Mouse (Mus musculus) CH12.LX (cell line): Measurements from ENCODE around the gene Minos1. TPM values are rescaled to one million over a fixed set of nuclear protein-coding genes. Genes with fewer than 3 reads are reported as not detected.

Experiments
- DNase-seq: peaks from one replicate; pipeline ENCODE4 v3.0.0-alpha.2; 2013; ENCODE audit errors: extremely low read depth
- H3K27ac ChIP-seq: 2 replicates; pipeline ENCODE4 v1.5.1; 2012; ENCODE audit warnings: low read depth, mild to moderate bottlenecking, control low read depth, moderate library complexity; ENCODE audit not compliant: insufficient read depth
- H3K27me3 ChIP-seq: replicated peaks from 2 replicates; pipeline ENCODE3; 2012; ENCODE audit warnings: inconsistent platforms
- H3K36me3 ChIP-seq, 2 experiments: replicated peaks in 1 of 2; 2 replicates each; pipeline versions ENCODE3 to v1.6.1; 2012; ENCODE audit warnings: inconsistent platforms in 1 of 2, low read length in 1 of 2, mild to moderate bottlenecking in 1 of 2, mixed read lengths in 1 of 2, moderate library complexity in 1 of 2; ENCODE audit not compliant: control insufficient read depth in 1 of 2, insufficient read depth in 1 of 2
- H3K4me1 ChIP-seq, 2 experiments: 2 replicates each; pipeline ENCODE4 v1.6.1; 2012; ENCODE audit warnings: inconsistent platforms in 1 of 2, moderate library complexity in 1 of 2; ENCODE audit not compliant: insufficient read depth in 2 of 2, control insufficient read depth in 1 of 2
- H3K4me2 ChIP-seq: 2 replicates; pipeline ENCODE4 v1.6.1; 2012; ENCODE audit warnings: low read depth, mild to moderate bottlenecking, control low read depth; ENCODE audit not compliant: poor library complexity, insufficient read depth, severe bottlenecking
- H3K4me3 ChIP-seq, 3 experiments: fragments of 150-350 bp in 1 of 3; sonication (generic) in 1 of 3; replicated peaks in 1 of 3; 2 replicates each; pipeline versions ENCODE3 to v1.5.1; 2011 to 2012; ENCODE audit warnings: low read depth in 2 of 3, low read length in 2 of 3, mild to moderate bottlenecking in 2 of 3, moderate library complexity in 2 of 3, control low read depth in 1 of 3, improper control_type of control experiment in 1 of 3, inconsistent platforms in 1 of 3, mixed read lengths in 1 of 3; ENCODE audit not compliant: poor library complexity in 1 of 3
- H3K79me2 ChIP-seq: replicated peaks from 2 replicates; pipeline ENCODE4 v1.6.1; 2012; ENCODE audit warnings: mild to moderate bottlenecking, moderate library complexity; ENCODE audit not compliant: control insufficient read depth, poor library complexity, insufficient read depth, severe bottlenecking; ENCODE audit errors: extremely low read depth
- H3K9ac ChIP-seq: 2 replicates; pipeline ENCODE4 v1.6.1; 2012; ENCODE audit warnings: low read depth, mild to moderate bottlenecking, control low read depth, moderate library complexity; ENCODE audit not compliant: insufficient read depth
- H3K9me3 ChIP-seq: replicated peaks from 2 replicates; pipeline ENCODE3; 2012; ENCODE audit warnings: low read length, inconsistent platforms, mixed read lengths
- BHLHE40 ChIP-seq: IDR thresholded peaks from 2 replicates; pipeline ENCODE4 v1.6.1; 2011; ENCODE audit warnings: mild to moderate bottlenecking, low read depth, low read length, improper control_type of control experiment
- CHD1 ChIP-seq: IDR thresholded peaks from 2 replicates; pipeline ENCODE4 v1.6.1; 2012; ENCODE audit warnings: low read depth, low read length, improper control_type of control experiment, inconsistent platforms
- CHD2 ChIP-seq: IDR thresholded peaks from 2 replicates; pipeline ENCODE4 v1.6.1; 2011; ENCODE audit warnings: low read length, improper control_type of control experiment
- E2F4 ChIP-seq: IDR thresholded peaks from 2 replicates; pipeline ENCODE4 v1.6.1; 2011; ENCODE audit warnings: low read depth, low read length, improper control_type of control experiment; ENCODE audit not compliant: insufficient replicate concordance
- ELF1 ChIP-seq: IDR thresholded peaks from 2 replicates; pipeline ENCODE4 v1.6.1; 2014; ENCODE audit warnings: low read depth, mild to moderate bottlenecking, inconsistent platforms, low read length, improper control_type of control experiment
- EP300 ChIP-seq: IDR thresholded peaks from 2 replicates; pipeline ENCODE4 v1.6.1; 2011; ENCODE audit warnings: low read length, improper control_type of control experiment
- ETS1 ChIP-seq: conservative IDR thresholded peaks from 2 replicates; pipeline ENCODE4 v1.6.1; 2012; ENCODE audit warnings: low read depth, mild to moderate bottlenecking, inconsistent platforms, low read length, improper control_type of control experiment, moderate library complexity
- GABPA ChIP-seq: IDR thresholded peaks from 2 replicates; pipeline ENCODE4 v1.6.1; 2012; ENCODE audit warnings: low read depth, low read length, improper control_type of control experiment, inconsistent platforms; ENCODE audit not compliant: insufficient replicate concordance
- JUN ChIP-seq: IDR thresholded peaks from 2 replicates; pipeline ENCODE4 v1.6.1; 2011; ENCODE audit warnings: low read depth, mild to moderate bottlenecking, low read length, improper control_type of control experiment, moderate library complexity; ENCODE audit not compliant: insufficient read depth
- KAT2A ChIP-seq: IDR thresholded peaks from 2 replicates; pipeline ENCODE4 v1.6.1; 2012; ENCODE audit warnings: low read length, improper control_type of control experiment, inconsistent platforms; ENCODE audit not compliant: insufficient replicate concordance
- MAFK ChIP-seq: IDR thresholded peaks from 2 replicates; pipeline ENCODE4 v1.6.1; 2011; ENCODE audit warnings: low read length, improper control_type of control experiment; ENCODE audit not compliant: insufficient replicate concordance
- MEF2A ChIP-seq: IDR thresholded peaks from 2 replicates; pipeline ENCODE4 v1.6.1; 2014; ENCODE audit warnings: low read depth, mild to moderate bottlenecking, inconsistent platforms, low read length, improper control_type of control experiment, borderline replicate concordance
- MXI1 ChIP-seq: IDR thresholded peaks from 2 replicates; pipeline ENCODE4 v1.6.1; 2011; ENCODE audit warnings: mild to moderate bottlenecking, low read depth, low read length, improper control_type of control experiment
- MYC ChIP-seq: IDR thresholded peaks from 2 replicates; pipeline ENCODE4 v1.6.1; 2011; ENCODE audit warnings: low read depth, mild to moderate bottlenecking, improper control_type of control experiment, low read length
- NELFE ChIP-seq: IDR thresholded peaks from 2 replicates; pipeline ENCODE4 v1.6.1; 2011; ENCODE audit warnings: low read depth, low read length, improper control_type of control experiment
- PAX5 ChIP-seq: IDR thresholded peaks from 2 replicates; pipeline ENCODE4 v1.6.1; 2012; ENCODE audit warnings: low read length, inconsistent platforms, mixed read lengths
- RAD21 ChIP-seq: IDR thresholded peaks from 2 replicates; pipeline ENCODE4 v1.6.1; 2011; ENCODE audit warnings: low read depth, mild to moderate bottlenecking, low read length, improper control_type of control experiment, moderate library complexity
- SIN3A ChIP-seq: IDR thresholded peaks from 2 replicates; pipeline ENCODE4 v1.6.1; 2012; ENCODE audit warnings: low read length, improper control_type of control experiment, inconsistent platforms
- SMC3 ChIP-seq: IDR thresholded peaks from 2 replicates; pipeline ENCODE4 v1.6.1; 2011; ENCODE audit warnings: low read depth, low read length, improper control_type of control experiment
- TBP ChIP-seq: conservative IDR thresholded peaks from 2 replicates; pipeline ENCODE4 v1.6.1; 2011; ENCODE audit warnings: low read depth, low read length, improper control_type of control experiment
- TCF12 ChIP-seq: IDR thresholded peaks from 2 replicates; pipeline ENCODE4 v1.6.1; 2014; ENCODE audit warnings: low read depth, mild to moderate bottlenecking, inconsistent platforms, low read length, improper control_type of control experiment
- USF2 ChIP-seq: conservative IDR thresholded peaks from 2 replicates; pipeline ENCODE4 v1.6.1; 2011; ENCODE audit warnings: low read depth, low read length, improper control_type of control experiment
- ZC3H11A ChIP-seq: IDR thresholded peaks from 2 replicates; pipeline ENCODE4 v1.6.1; 2012; ENCODE audit warnings: low read depth, mild to moderate bottlenecking, inconsistent platforms, low read length, improper control_type of control experiment
- ZKSCAN1 ChIP-seq: IDR thresholded peaks from 2 replicates; pipeline ENCODE4 v1.6.1; 2012; ENCODE audit warnings: low read depth, inconsistent platforms, low read length, improper control_type of control experiment, borderline replicate concordance
- ZNF384 ChIP-seq: IDR thresholded peaks from 2 replicates; pipeline ENCODE4 v1.6.1; 2012; ENCODE audit warnings: low read depth, low read length, improper control_type of control experiment, inconsistent platforms
- dilution Hi-C: fragments of 300-500 bp; cut with MboI; formaldehyde crosslinking; loops from 2 replicates; pipeline ENCODE4 v1.14.3; 2020; ENCODE audit warnings: low sequenced_read_pairs; ENCODE audit not compliant: extremely low pct_unique_long_range_greater_than_20kb, extremely low pct_ligation_motif_present
- in situ Hi-C: fragments of 300-500 bp; cut with MboI; formaldehyde crosslinking; loops from 3 replicates; pipeline ENCODE4 v1.14.3; 2019; ENCODE audit warnings: low sequenced_read_pairs, low pct_ligation_motif_present, low pct_unique_long_range_greater_than_20kb, mixed read lengths
- polyA plus RNA-seq: library from polyadenylated mRNA; unstranded; fragments of >175 nt; gene quantifications from 2 replicates; pipeline ENCODE4 v1.2.1, GENCODE M21; 2012; ENCODE audit warnings: low read depth; ENCODE audit not compliant: insufficient read length
- total RNA-seq, 2 experiments: library from RNA; depleted of rRNA; stranded (reverse); fragments of 300-350 nt in 1 of 2; fragments of >200 nt in 1 of 2; gene quantifications; 2 replicates each; pipeline ENCODE4 v1.2.3; 2012 to 2014

Minos1 gene
- total and polyA plus RNA-seq, 3 experiments = 39.2 to 418 (median 151) TPM

DNA sequence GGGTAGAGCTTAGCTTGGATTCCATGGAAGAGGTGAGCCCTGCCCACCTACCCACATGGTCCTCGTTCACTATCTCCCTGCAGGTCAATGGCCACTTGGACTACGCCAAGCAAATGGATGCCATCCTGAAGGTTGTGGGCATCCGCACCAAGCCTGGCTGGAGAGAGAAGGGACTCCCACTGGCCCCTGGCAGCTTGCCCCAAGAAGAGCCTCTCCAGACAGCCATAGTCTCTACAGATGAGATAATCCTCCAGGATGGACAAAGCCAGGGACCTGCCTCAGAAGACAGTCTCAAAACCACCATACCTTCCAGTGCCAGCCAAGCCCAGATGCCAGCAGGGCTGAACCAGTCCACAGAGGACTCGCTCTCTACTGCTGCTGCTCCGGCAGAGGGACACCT lies 72.9 kb downstream of the Minos1 start:
- Histone ChIP-seq H3K79me2 (no peaks in the 10 kb centered on the region), H3K4me3 (no peak overlapping the region), H3K9ac (no peak overlapping the region), H3K27me3 (peaks cover 7% of the 10 kb centered on the region), H3K4me2 (no peak overlapping the region), H3K9me3 (no peaks in the 10 kb centered on the region), H3K27ac (no peak overlapping the region), H3K36me3 (peaks cover 8 to 55% of the 10 kb centered on the region in 2 experiments), H3K4me1 (no peaks in the 10 kb centered on the region)
- DNase-seq = no peak
- dilution Hi-C loops = no loop called here
- TF ChIP-seq ZNF384 (no peak), JUN (no peak), ELF1 (no peak), MEF2A (no peak), BHLHE40 (no peak), KAT2A (no peak), TCF12 (no peak), MAFK (no peak), ETS1 (no peak), EP300 (no peak), ZC3H11A (no peak), SIN3A (no peak), CHD2 (no peak), TBP (no peak), RAD21 (no peak), NELFE (no peak), SMC3 (no peak), ZKSCAN1 (no peak)
- in situ Hi-C loops = no loop called here

DNA sequence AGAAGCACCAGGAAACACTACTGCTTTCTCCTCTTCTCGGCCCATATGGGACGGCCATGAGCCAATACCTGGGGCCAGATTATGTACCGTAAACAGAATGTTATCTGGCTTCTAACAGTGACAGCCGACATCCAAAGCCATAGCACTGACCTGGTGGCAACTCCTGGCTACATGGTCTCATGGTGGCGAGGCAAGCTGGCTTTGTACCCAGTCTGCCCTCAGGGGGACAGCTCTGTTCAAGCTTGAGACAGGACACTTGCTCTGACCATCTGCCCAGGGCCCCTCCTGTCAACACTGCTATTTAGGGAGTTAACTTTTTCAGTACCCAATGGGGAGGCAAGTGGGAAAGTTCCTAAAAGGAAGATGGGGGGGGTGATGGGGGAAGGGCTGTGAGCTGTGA lies 73.6 kb downstream of the Minos1 start:
- peaks cover 3% of the 10 kb centered on the region for H3K27me3 ChIP-seq
- peaks cover 8 to 60% of the 10 kb centered on the region in 2 experiments for H3K36me3 ChIP-seq
- no peaks in the 10 kb centered on the region for H3K79me2 ChIP-seq
- H3K9me3 ChIP-seq = no peaks in the 10 kb centered on the region
- no peak for DNase-seq
- H3K4me3 ChIP-seq = no peak overlapping the region
- H3K27ac ChIP-seq = no peak overlapping the region
- H3K4me1 ChIP-seq = no peaks in the 10 kb centered on the region
- no peak overlapping the region for H3K4me2 ChIP-seq
- dilution Hi-C loops = no loop called here
- H3K9ac ChIP-seq = no peak overlapping the region
- in situ Hi-C loops = no loop called here
- TF ChIP-seq CHD1 (no peak), JUN (no peak), TCF12 (no peak), GABPA (no peak), PAX5 (no peak), USF2 (no peak), MXI1 (no peak), TBP (no peak), ELF1 (no peak), SMC3 (no peak), E2F4 (no peak), ZKSCAN1 (no peak), ZNF384 (no peak), MYC (no peak)
- TF ChIP-seq, all 38 proteins: peak for 0
